Mouse (Mus musculus) kidney, adult 2 months (tissue): ENCODE measurements around the gene Helt.

ENCODE experiments used
- CTCF ChIP-seq: fragments of 200-500 bp; conservative IDR thresholded peaks from 2 replicates; pipeline ENCODE4 v1.5.1; 2011; ENCODE audit warnings: low read depth, mild to moderate bottlenecking, control low read depth, low read length, moderate library complexity, mixed read lengths; ENCODE audit not compliant: insufficient read depth, insufficient read length
- POLR2A ChIP-seq: fragments of 200-500 bp; IDR thresholded peaks from one replicate; pipeline ENCODE4 v1.6.1; 2011; ENCODE audit warnings: low read depth, low read length, control low read depth

DNA sequence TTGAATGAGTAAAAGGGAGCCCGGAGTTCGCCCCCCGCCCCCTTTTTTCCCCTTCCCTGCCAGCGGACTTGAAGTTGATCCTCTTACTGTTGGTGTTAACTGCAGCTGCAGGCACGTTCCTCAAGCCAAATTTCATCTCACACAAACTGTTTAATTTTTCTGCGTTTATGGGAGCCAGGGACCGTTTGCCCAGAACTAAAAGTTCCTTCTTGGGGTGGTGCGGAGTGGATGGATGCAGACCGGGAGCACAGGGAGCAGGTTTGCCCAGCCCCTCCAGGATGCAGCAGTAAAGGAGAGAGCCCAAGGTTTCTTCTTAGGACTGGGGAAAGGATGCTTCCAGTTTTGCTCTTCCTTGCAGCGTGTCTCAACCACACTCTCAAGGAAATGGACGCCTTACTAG lies 2.1 kb upstream of the Helt start:
- TF ChIP-seq CTCF (no peak), POLR2A (no peak)
